Mouse (Mus musculus) C2C12 (cell line): ENCODE results near the gene Mettl7a2. TPM values are rescaled to one million over a fixed set of nuclear protein-coding genes. Genes with fewer than 3 reads are reported as not detected.
"Not testable (repeated sequence)": the region's sequence is repeated elsewhere in the genome, so short reads cannot be mapped to it uniquely, and the experiment has no call there.

Experiments
- H3K27me3 ChIP-seq: one replicate; pipeline ENCODE4 v1.6.1; 2011; ENCODE audit not compliant: control insufficient read depth, insufficient read depth, insufficient read length
- H3K36me3 ChIP-seq: one replicate; pipeline ENCODE4 v1.6.1; 2011; ENCODE audit not compliant: control insufficient read depth, insufficient read depth
- H3K4me3 ChIP-seq: one replicate; pipeline ENCODE4 v1.5.1; 2011; ENCODE audit warnings: mild to moderate bottlenecking, control low read depth; ENCODE audit not compliant: poor library complexity, insufficient read depth, severe bottlenecking
- H3K79me2 ChIP-seq: one replicate; pipeline ENCODE4 v1.6.1; 2011; ENCODE audit not compliant: control insufficient read depth, insufficient read depth
- H3K79me3 ChIP-seq: one replicate; pipeline ENCODE4 v1.6.1; 2011; ENCODE audit warnings: low read depth, control low read depth
- H3ac ChIP-seq: one replicate; pipeline ENCODE3; 2011; ENCODE audit warnings: low read depth; ENCODE audit not compliant: control insufficient read depth, insufficient read length
- CEBPB ChIP-seq: IDR thresholded peaks from one replicate; pipeline ENCODE4 v1.6.1; 2011; ENCODE audit warnings: low read depth, mild to moderate bottlenecking, control low read depth, moderate library complexity
- CTCF ChIP-seq: IDR thresholded peaks from one replicate; pipeline ENCODE4 v1.5.1; 2011; ENCODE audit not compliant: control insufficient read depth, insufficient read depth, insufficient read length
- FOSL1 ChIP-seq: IDR thresholded peaks from one replicate; pipeline ENCODE4 v1.8.0; 2011; ENCODE audit warnings: mild to moderate bottlenecking, low read length; ENCODE audit not compliant: poor library complexity, insufficient read depth, severe bottlenecking
- MAX ChIP-seq: IDR thresholded peaks from one replicate; pipeline ENCODE4 v1.6.1; 2011; ENCODE audit warnings: mild to moderate bottlenecking, control low read depth
- MYOD1 ChIP-seq: IDR thresholded peaks from one replicate; pipeline ENCODE4 v1.6.1; 2011; ENCODE audit warnings: low read depth; ENCODE audit not compliant: control insufficient read depth, insufficient read length
- MYOG ChIP-seq: IDR thresholded peaks from one replicate; pipeline ENCODE4 v1.6.1; 2011; ENCODE audit not compliant: control insufficient read depth, insufficient read length; ENCODE audit errors: extremely low read depth
- USF1 ChIP-seq: IDR thresholded peaks from one replicate; pipeline ENCODE4 v1.6.1; 2011; ENCODE audit warnings: low read depth, mild to moderate bottlenecking, control low read depth, moderate library complexity
- polyA plus RNA-seq: library from polyadenylated mRNA; unstranded; fragments of >200 nt; fragmentation: generic; extraction: Trizol; gene quantifications from one replicate; pipeline ENCODE4 v1.2.1, GENCODE M21; 2012; ENCODE audit warnings: missing spikeins

Mettl7a2 gene
- polyA plus RNA-seq, 1 experiment = not detected

DNA sequence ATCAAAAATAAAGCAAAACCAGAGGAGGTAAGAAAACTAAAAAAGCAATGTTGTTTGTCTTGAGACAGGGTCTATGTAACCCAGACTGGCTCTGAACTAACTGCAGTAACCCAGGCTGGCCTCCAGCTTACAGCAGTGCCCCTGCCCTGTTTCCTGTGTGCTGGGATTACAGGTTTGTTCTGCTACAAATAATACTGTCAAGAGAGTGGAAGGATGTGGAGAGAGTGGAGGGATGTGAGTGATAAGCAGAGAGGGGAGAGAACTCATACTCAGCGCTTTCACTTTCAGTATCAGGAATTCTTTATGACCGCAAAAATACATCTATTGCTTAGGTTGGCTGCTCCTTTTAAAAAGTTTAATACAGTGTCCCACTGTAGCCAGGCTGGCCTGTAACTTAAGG lies 40.7 kb upstream of the Mettl7a2 start:
- no peak for TF ChIP-seq USF1
- TF ChIP-seq MYOD1 = no peak
- TF ChIP-seq CEBPB = no peak
- TF ChIP-seq CTCF = no peak
- no peak for TF ChIP-seq MAX
- TF ChIP-seq MYOG = no peak
- TF ChIP-seq FOSL1 = no peak

GRCm38 (mm10) chr15:100314448-100315145 lies 38.4 kb upstream of the Mettl7a2 start:
- H3K79me3 ChIP-seq = no peaks in the 10 kb centered on the region
- no peaks in the 10 kb centered on the region for H3K27me3 ChIP-seq
- no peaks in the 10 kb centered on the region for H3K79me2 ChIP-seq
- H3K4me3 ChIP-seq = no peak overlapping the region
- H3K36me3 ChIP-seq = no peaks in the 10 kb centered on the region
- H3ac ChIP-seq = no peak overlapping the region
- TF ChIP-seq USF1 (no peak), MYOD1 (no peak)

More for the DNA sequence above, 40.7 kb upstream of the Mettl7a2 start:
- H3K79me2 ChIP-seq = no peaks in the 10 kb centered on the region
- no peak overlapping the region for H3ac ChIP-seq
- no peaks in the 10 kb centered on the region for H3K27me3 ChIP-seq
- H3K79me3 ChIP-seq = no peaks in the 10 kb centered on the region
- no peaks in the 10 kb centered on the region for H3K36me3 ChIP-seq
- no peak overlapping the region for H3K4me3 ChIP-seq

DNA sequence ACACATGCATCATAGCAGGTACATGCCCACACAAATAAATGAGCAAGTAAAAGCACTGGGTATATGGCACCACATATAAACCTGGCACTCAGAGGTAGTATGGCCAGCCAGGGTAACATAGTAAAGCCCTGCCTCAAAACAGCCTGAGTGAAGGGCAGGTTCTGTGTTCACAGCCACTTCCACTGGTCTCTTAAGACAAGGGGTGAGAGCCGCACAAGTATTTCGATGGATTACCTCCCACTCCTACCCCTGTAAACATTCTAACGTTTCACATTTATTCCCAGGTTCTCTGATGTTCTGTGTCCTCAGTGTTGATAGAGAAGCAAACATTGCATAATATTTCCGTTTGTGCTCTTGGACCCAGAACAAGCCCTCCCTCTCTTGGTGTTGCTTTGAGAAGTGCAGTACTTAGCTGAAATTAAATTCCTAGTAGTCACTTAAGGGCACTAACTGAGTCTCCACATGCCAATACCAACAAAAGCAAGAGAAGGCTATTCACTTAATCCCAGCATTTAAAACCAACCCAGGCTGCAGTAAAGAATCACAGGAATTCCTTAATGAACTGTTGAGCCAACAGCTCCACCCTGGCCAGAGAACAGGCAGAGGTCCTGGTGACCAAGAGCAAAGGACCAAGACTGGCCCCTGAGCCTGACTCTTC lies 34.9 kb upstream of the Mettl7a2 start:
- H3K36me3 ChIP-seq, H3K79me3 ChIP-seq, H3ac ChIP-seq, H3K79me2 ChIP-seq, H3K27me3 ChIP-seq, H3K4me3 ChIP-seq: not testable (repeated sequence)

- Histone ChIP-seq H3K36me3 (no peaks in the 10 kb centered on the region), H3K4me3 (no peak overlapping the region), H3K79me2 (no peaks in the 10 kb centered on the region), H3K27me3 (no peaks in the 10 kb centered on the region), H3K79me3 (no peaks in the 10 kb centered on the region), H3ac (no peak overlapping the region)
- TF ChIP-seq CEBPB = no peak
- no peak for TF ChIP-seq USF1
- TF ChIP-seq MYOG = no peak
- TF ChIP-seq MAX = no peak
- no peak for TF ChIP-seq MYOD1
- TF ChIP-seq FOSL1 = no peak
- no peak for TF ChIP-seq CTCF
Observed at GRCm38 (mm10) chr15:100319884-100320283, 33.1 kb upstream of the Mettl7a2 start.

DNA sequence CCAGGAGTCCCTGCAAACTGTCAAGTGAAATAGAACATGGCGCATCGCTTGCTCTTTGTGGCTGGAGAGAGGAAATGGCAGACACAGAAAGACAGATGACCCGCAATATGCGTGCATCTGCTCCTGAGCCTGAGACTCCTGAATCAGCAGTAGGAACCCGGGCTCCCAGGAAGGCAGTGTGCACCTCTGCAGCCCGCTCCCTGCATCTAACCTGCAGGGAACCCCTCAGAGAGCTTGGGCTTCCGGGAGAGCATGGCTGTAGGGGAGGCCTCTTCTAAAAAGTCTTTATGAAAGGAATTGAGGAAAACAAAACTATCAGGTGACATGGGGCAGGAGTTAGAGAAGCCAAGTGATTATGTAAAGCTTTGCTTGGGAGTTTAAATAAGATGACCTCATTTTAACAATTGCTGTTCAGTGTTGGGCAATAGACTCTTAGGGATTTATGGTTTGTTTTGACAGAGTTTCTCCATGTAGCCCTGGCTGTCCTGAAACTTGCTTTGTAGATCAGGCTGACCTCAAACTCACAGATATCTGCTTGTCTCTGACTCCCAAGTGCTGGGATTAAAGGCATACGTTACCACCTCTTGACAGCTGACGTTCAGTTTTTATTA lies 32.6 kb upstream of the Mettl7a2 start:
- H3K27me3 ChIP-seq = no peaks in the 10 kb centered on the region
- H3K79me2 ChIP-seq = no peaks in the 10 kb centered on the region
- no peak overlapping the region for H3K4me3 ChIP-seq
- H3ac ChIP-seq = no peak overlapping the region
- TF ChIP-seq MYOD1 (no peak), MYOG (no peak), USF1 (no peak), FOSL1 (no peak), CTCF (no peak), MAX (no peak), CEBPB (peak; percentile 73)
- no peaks in the 10 kb centered on the region for H3K79me3 ChIP-seq
- H3K36me3 ChIP-seq = no peaks in the 10 kb centered on the region

- H3ac ChIP-seq = no peak overlapping the region
- H3K36me3 ChIP-seq = no peaks in the 10 kb centered on the region
- H3K4me3 ChIP-seq = no peak overlapping the region
- no peak for TF ChIP-seq MYOD1
- no peak for TF ChIP-seq CEBPB
- no peak for TF ChIP-seq USF1
- no peak for TF ChIP-seq MAX
- no peak for TF ChIP-seq FOSL1
- no peaks in the 10 kb centered on the region for H3K79me3 ChIP-seq
- H3K27me3 ChIP-seq = no peaks in the 10 kb centered on the region
- no peaks in the 10 kb centered on the region for H3K79me2 ChIP-seq
Observed at GRCm38 (mm10) chr15:100321134-100321533, 31.9 kb upstream of the Mettl7a2 start.
